Mouse (Mus musculus): ENCODE results near the gene Olfr1414.
"Not testable (repeated sequence)": the region's sequence is repeated elsewhere in the genome, so short reads cannot be mapped to it uniquely, and the experiment has no call there.

The Olfr1414 gene

DNA sequence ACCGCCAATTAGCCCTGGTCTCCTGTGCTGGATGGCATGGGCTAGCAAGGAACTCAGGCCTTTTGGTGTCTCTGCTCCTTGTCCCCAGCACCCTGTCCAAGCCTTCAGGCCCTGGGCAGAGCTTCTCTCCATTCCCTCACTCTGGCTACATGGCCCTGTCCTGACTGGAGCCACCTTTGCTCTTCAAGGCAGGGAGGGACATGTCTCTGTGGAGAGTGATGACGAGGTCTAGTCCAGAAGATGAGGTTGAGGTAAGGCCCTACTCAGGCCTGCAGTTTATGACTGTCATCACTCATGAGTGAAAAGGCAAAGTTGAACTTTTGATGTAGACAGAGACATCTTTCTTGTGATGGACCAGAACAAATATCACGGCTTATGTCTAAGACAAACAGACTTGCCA, at the start of gene Olfr1414:
Gene Olfr1414 (minus strand): TSS at position 101 of the 400 bp plus-strand sequence.
- no peak for DNase-seq

DNA sequence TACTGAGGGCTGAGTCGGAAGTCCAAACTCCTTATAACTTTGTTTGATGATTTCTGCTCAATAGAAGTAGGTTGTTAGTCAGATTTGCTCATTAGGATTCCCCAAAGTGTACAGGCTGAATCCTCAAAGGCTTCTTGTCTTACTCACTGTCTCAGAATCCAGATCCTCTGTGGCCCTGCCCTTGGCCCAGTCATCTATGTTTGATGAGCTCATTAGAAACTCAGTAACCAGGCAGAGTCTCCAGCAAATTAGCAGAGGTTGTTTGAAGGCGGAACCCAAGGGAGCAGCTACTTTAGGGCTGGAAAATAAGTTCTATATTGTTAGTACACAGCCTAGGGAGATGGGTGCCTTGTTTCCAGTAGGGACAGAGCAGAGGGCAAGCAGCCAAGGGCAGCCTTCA, 27.5 kb upstream of the Olfr1414 start:
- peak in 1 of 2 experiments; percentile 5 for DNase-seq

DNA sequence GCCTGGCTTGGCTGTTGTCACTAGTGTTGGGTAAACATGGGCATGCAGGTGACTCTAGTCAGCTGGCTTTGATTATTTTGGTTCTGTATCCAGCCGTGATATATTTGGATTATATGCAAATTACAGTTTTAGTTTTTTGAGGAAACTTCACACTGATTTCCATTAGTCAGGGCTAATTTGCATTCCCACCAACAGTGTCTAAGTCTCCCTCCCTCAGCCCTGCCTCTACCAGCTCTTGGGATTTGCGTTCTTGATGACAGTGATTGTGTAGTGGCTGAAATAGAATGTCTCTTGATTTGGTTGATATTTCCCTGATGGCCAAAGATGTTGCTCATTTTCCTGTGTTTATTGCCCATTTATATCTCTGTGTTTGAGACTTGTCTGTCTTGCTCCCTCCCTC, 20.6 kb upstream of the Olfr1414 start:
- DNase-seq = no peak

DNA sequence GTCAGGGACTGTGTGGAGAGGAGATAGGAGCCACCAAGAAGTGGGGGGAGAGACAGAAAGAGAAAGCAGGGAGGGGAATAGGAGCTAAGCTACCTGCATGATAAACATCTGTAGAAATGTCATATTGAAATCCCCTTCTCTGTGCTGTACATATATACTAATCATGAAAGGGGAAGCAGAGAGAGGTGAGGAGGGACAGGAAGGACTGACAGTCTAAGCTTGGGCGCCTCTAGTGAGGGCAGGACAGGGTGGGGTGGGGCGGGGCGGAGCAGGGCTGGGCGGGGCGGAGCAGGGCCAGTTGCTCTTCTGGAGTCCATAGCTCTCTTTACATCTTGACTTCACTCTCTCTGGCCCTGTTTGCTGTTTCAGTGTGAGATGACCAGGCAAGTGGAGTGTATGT, 18.5 kb upstream of the Olfr1414 start:
- no peak for DNase-seq

DNA sequence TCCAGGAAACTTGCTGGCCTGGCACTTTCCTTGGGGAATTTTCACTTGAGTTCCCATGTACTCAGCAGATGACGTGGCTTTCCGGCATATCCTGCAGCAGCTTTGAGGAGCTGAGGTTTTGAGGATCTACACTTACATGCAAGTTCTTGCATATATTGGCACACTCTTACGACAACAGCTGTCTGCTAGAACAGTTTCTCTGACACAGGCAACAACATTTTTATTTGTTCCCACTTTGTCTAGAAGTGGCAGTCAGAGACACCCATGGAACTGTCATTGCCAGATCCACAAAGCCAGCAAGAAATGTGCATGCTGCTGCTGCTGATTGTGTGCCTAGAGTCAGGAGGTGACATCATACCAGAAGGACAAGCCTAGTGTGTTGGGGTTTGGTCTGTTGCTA, 5.3 kb upstream of the Olfr1414 start:
- DNase-seq = no peak

DNA sequence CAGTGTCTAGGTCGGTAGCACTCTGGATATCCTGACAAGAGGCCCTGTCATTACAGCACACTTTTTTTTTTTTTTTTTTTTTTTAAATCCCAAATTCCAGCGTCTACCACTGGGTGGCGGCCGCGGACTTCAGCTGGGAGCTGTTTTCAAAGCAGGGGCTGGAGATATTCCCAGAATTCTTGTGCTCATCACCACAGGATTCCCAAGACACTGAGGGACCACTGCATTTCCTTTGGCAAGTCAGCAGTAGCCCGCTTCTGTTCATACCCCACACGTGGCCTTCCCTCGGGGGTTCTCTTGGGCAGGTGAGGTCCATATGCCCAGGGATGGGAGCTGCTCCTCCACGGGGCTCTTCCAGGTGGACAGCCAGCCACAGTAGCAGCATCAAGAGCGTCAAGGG, 2.9 kb upstream of the Olfr1414 start:
- DNase-seq = peak; percentile 81 to 88

DNA sequence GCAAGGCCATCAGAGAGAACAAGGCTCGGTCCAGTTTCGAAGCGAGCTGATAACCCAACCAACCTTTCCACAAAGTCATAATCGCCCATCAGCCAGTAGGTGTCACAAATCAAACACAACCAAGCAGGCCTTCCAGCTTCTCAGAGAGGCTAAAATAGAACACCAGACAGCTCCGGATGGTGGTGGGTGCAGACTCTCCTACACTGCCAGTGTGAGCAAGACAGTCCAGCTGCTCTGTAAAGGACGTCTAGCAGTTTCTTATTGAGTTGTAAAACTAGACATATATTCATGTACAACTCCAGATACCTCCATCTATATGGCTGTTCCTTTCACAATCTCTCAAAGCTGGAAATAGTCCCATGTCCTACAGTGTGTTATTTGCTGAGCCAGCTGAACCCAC, 585 bp upstream of the Olfr1414 start:
- DNase-seq = no peak

DNA sequence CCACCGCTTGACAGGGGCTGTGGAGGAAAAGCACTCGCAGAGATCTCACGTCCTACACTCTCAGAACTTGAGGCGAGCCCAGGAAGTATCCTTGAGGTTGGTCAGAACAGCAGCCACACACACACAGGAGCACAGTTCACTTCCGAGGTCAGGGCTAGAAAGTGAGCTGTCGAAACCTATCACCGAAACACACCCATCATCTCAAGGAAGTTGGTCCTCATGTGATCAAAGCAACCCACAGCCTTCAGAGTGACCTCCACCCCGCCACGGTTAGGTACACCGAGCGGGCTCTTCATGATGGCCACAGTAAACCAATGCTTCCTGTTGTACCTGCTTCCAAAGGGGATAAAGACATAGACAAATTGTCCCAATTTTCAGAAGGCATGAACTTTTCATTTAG, 3.1 kb downstream of the Olfr1414 start:
- no peak for DNase-seq

DNA sequence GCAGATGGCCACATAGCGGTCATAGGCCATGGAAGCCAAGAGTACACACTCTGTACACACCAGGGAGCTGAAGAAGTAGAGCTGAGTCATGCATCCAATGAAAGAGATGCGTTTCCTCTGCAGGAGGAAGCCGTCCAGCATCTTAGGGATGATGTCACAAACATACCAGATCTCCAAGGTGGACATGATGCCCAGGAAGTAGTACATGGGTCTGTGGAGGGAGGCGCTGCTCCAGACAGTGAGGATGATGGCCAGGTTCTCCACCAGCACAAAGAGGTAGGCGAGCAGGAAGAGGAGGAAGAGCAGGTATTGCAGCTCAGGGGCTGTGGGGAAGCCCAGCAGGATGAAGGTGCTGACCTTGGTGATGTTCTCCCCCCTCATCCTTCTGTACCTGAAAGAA, 6.8 kb downstream of the Olfr1414 start:
- not testable (repeated sequence) for DNase-seq

DNA sequence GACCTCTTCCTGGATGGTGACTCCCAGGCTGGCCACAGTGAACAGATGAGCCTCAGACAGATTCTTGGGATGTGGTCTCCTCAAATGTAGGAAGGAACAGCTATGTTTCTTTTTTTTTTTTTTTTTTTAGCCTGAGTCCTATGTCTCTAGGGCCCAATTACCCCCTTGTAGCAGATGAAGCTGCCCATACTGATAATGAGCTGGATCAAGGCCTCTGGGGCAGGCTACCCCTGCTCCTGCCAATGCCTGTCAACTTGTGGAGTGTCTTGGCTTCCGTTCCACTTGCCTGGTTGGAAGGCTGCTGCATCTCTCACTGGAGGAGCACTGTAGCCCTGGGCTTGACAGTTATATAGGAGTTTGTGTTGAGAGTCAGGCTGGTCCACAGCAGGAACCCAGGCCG, 22.5 kb downstream of the Olfr1414 start, which contains the start of gene Olfr1415:
Gene Olfr1415 (minus strand): TSS at position 101 of the 400 bp plus-strand sequence.
- DNase-seq = peak in 1 of 2 experiments; percentile 13

DNA sequence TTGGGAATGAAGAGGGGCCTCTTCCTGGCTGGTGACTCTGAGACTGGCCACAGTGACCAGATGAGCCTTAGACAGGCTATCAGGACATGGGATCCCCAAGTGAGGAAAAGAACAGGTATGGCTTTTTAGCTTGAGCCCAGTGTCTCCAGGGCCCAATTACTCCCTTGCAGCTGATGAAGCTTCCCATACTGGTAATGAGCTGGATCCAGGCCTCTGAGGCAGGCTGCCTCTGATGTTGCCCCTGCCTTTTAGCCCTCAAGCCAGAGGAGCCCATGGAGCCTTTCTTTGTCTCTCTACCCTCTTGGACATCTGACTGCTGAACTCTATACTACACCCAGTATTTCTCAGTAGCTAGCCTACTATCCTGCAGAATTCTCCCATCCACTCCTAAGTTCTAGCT, 33.4 kb downstream of the Olfr1414 start, which contains the start of gene Olfr1416:
Gene Olfr1416 (minus strand): TSS at position 101 of the 400 bp plus-strand sequence.
- DNase-seq = no peak

DNA sequence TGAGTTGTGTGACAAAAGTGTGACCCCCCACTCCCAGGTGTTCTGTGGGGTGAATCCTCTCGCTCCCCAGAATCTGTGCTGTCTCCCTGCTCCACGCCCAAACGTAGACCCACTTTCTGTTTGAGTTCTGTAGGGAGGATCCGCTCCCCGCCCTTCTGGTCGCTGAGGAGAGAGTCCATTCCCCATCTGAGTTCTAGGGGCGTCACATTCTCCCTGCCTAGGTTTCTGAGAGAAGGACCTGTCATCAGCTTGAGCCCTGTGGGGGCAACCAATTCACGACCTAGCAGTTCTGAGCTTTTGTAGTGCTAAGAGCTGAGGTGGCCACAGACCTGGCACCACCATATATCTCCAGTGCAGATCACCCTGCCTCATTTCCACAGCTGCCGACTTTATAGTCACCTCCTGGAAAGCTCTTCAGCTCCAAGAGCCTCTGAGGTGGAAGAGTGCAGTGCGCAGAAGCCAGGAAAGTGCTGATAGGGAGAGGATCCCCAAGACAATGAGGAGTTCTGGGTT, 44.3 kb downstream of the Olfr1414 start:
- peak in 1 of 2 experiments; percentile 62 for DNase-seq

DNA sequence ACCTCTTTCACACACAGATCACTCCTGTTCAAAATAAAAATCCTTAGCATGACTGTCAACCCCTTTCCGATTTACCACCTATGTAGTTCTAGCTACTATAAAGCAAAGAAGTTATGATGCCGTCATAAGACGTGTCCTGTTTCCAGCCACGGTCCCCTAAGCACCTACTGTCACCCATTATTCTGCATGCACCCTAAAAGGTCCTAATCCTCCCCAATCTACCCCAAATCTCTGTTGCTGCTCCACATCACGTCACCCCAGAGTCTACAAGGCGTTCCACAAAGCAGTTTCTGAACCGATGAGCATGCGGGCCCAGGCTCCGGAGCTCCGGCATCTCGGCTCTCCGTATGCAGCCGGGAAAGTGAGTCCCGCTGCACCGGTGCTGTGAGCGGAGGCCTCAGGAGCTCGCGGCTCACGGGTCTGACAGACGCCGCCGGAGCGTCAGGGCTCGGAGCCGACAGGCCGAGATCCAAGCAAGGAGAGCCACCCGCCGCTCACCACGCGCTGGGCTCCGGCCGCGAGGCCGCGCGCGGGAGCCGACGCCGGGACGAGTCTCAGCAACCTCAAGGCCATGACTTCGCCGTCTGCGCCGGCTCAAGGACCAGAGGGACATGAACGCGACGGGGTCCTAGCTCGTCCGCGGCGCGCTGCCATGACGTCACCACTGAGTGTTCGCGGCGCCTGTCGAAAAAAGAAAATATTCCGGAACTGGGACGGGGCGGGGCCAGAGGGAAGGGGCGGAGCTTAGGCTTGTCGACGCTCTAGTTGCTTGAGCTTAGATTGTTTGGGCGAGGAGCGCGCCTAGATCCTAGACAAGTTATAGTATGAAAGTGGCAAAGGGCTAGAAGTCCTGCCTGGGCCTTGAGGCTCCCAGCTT, 45.1 kb downstream of the Olfr1414 start, which contains the start of gene Ndufa10:
Gene Ndufa10 (minus strand): TSS at position 696 of the 877 bp plus-strand sequence.
- DNase-seq = peak; percentile 98 to 99

DNA sequence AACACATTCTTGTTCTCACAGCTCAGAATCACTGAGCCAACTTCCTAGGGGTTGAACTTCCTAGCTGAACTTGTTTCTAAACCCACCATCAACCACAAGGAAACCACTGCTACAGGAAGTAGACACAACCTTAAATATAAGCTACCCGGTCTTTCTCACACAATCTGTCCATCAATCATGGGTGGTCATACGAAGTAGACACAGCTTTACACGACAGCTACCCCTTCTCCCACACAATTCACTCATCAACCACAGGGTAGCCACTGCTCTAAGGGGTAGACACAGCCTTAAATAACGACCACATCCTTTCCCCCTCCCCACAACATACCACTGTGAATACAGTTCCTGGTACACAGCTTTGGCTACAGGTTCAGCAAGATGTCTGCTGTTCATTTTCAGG, 49.6 kb downstream of the Olfr1414 start:
- DNase-seq = no peak

DNA sequence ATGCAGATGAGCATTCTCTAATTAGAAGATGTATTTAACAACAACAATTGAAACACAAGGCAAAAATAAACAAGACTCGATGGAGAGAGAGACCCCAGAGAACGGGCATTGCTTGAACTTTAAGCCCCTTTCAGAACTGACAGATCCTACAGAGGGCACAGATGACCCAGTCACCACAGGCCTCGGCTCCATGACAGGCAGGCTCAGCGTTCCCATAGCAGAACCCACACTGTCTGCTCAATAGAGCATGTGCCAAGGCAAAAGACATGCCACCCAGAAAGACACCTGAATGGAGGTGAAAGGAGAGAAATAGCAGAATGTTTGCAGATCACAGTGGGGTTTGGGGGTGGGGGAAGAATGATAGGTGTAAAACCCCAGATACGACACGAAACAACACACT, 60.0 kb downstream of the Olfr1414 start:
- DNase-seq = peak; percentile 23 to 45

DNA sequence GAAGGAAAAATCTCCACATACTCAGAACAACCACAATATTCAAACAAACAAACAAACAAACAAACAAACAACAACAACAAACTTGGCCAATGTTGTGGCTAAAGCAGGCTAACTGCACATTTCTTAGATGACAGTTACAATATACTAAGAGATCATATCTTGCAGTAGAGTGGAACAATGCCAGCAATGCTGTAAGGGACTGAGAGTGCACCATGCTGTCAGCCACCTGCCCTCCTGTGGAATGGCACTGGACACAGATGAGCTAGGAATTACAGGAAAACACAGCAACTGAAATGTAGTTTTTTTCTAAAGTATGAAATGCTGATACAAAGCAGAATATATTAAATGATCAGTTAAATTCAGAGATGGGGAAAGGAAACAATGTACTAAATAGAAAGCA, 60.7 kb downstream of the Olfr1414 start:
- DNase-seq = peak; percentile 64 to 67
